Mouse (Mus musculus) natural killer cell, adult 2 months (primary cell): ENCODE results near the gene Cacna1h.

ENCODE experiments used
- DNase-seq, 2 experiments: peaks; one replicate each; pipeline ENCODE4 v3.0.0; 2022; ENCODE audit warnings: low spot score in 2 of 2

The Cacna1h gene

DNA sequence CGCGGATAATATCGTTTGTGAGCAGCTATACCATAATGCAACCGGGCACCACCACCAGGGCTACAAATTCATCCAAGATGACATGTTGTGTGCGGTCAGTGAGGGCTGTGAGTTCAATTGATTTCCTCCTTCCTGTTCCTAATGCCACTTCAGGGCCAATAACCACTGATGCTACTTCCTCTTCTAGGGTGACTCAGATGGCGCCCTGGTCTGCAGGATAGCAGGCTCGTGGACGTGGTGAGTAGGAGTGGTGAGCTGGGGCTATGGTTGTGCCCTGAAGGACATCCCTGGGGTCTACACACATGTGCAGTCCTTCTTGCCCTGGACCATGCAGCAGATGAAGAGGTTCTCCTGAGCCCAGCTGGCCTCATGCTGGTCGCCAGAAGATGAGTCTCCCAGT is 101.3 kb downstream of the Cacna1h start:
- DNase-seq: no peak
